Mouse (Mus musculus): ENCODE results near the gene Gsk3a.

DNA sequence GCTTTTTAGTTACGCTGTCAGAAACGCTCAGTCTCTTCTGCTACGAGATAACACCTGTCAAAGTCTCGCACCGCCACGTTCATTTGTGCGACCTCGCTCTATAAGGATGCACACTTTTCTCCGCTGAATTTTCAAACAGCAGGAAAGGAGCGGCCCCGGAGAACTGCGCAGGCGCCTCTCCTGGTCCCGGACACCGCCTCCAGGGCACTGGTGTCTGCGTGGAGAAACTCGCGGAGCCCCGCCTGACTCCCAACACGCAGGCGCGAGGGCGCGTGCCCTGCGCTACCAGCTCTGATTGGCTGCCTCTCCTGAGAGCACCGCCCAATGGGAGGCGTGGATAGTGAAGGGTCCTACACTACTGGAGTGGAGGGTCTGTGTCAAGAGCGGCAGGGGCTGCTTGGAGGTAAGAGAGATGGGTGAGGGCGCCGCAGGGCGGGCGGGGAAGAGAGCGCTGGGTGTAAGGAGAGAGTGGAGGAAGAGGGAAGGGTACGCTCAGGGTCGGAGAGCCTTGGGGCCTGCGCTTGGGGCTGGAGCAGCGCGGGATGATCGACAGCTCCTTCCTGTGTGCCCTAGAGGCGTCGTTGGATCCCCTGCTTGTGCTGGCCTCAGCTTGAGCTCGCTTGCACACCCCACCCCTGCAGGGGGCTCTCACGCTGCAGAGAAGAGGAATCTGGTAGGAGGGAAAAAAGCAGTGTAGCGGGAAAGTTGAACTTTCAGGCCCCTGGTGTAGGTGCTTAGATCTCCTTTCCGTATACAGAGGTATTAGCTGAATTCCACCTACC, 16.4 kb downstream of the Gsk3a start, which contains the start of gene Zfp526:
- no peak for TF ChIP-seq CTCF (conservative IDR thresholded peaks at IDR 0.05; ENCODE audit: low read length)
- no peak for TF ChIP-seq NANOG (IDR thresholded peaks at IDR 0.05; ENCODE audit: borderline replicate concordance, low read length)

Data from E14TG2a.4 (cell line).